Mouse (Mus musculus) MEL (cell line): Measurements from ENCODE around the gene Bmp2k. TPM values are rescaled to one million over a fixed set of nuclear protein-coding genes. Genes with fewer than 3 reads are reported as not detected.

Experiments
- DNase-seq: peaks from one replicate; pipeline ENCODE4 v3.0.0; 2011; ENCODE audit warnings: low read depth, low spot score
- H3K27ac ChIP-seq: 2 replicates; pipeline ENCODE4 v1.5.1; 2012; ENCODE audit warnings: low read depth, mild to moderate bottlenecking, control low read depth, low read length, moderate library complexity; ENCODE audit not compliant: control insufficient read depth
- H3K27me3 ChIP-seq, 2 experiments: fragments of 150-350 bp in 1 of 2; sonication (generic) in 1 of 2; 2 replicates each; pipeline ENCODE4 v1.6.1; 2012; ENCODE audit warnings: low read length in 2 of 2, mild to moderate bottlenecking in 2 of 2, improper control_type of control experiment in 1 of 2, moderate library complexity in 1 of 2; ENCODE audit not compliant: insufficient read depth in 2 of 2, control insufficient read depth in 1 of 2
- H3K36me3 ChIP-seq, 2 experiments: 2 replicates each; pipeline ENCODE4 v1.6.1; 2012 to 2014; ENCODE audit warnings: low read length in 2 of 2, improper control_type of control experiment in 1 of 2, inconsistent platforms in 1 of 2, mild to moderate bottlenecking in 1 of 2; ENCODE audit not compliant: insufficient read depth in 2 of 2, control insufficient read depth in 1 of 2
- H3K4me1 ChIP-seq, 2 experiments: fragments of 150-350 bp in 1 of 2; sonication (generic) in 1 of 2; 2 replicates each; pipeline ENCODE4 v1.6.1; 2012; ENCODE audit warnings: low read length in 2 of 2, improper control_type of control experiment in 1 of 2, mild to moderate bottlenecking in 1 of 2; ENCODE audit not compliant: insufficient read depth in 2 of 2, control insufficient read depth in 1 of 2
- H3K4me3 ChIP-seq, 2 experiments: fragments of 150-350 bp in 1 of 2; sonication (generic) in 1 of 2; 2 replicates each; pipeline ENCODE4 v1.5.1; 2012; ENCODE audit warnings: low read depth in 2 of 2, low read length in 2 of 2, mild to moderate bottlenecking in 2 of 2, moderate library complexity in 2 of 2, control low read depth in 1 of 2, improper control_type of control experiment in 1 of 2; ENCODE audit not compliant: control insufficient read depth in 1 of 2, insufficient read depth in 1 of 2
- H3K79me2 ChIP-seq: 2 replicates; pipeline ENCODE4 v1.6.1; 2012; ENCODE audit warnings: mild to moderate bottlenecking, low read length, moderate library complexity; ENCODE audit not compliant: control insufficient read depth, poor library complexity, insufficient read depth
- H3K9ac ChIP-seq: 2 replicates; pipeline ENCODE4 v1.6.1; 2012; ENCODE audit warnings: low read depth, mild to moderate bottlenecking, control low read depth, low read length, moderate library complexity; ENCODE audit not compliant: control insufficient read depth, poor library complexity, severe bottlenecking
- H3K9me3 ChIP-seq: fragments of 150-350 bp; sonication (generic); replicated peaks from 2 replicates; pipeline ENCODE4 v1.6.1; 2012; ENCODE audit warnings: mild to moderate bottlenecking, low read length, improper control_type of control experiment, moderate library complexity; ENCODE audit not compliant: insufficient read depth
- BHLHE40 ChIP-seq: IDR thresholded peaks from 2 replicates; pipeline ENCODE4 v1.6.1; 2012; ENCODE audit warnings: low read depth, mild to moderate bottlenecking, inconsistent platforms, low read length, improper control_type of control experiment, borderline replicate concordance
- CHD1 ChIP-seq: IDR thresholded peaks from 2 replicates; pipeline ENCODE4 v1.6.1; 2012; ENCODE audit warnings: low read depth, mild to moderate bottlenecking, inconsistent platforms, low read length, improper control_type of control experiment
- CTCF ChIP-seq, 3 experiments: IDR thresholded peaks in 2 of 3; conservative IDR thresholded peaks in 1 of 3; 2 replicates each; pipeline ENCODE4 v1.5.1; 2011 to 2012; ENCODE audit warnings: low read length in 3 of 3, low read depth in 2 of 3, mild to moderate bottlenecking in 2 of 3, improper control_type of control experiment in 1 of 3, inconsistent platforms in 1 of 3, mixed read lengths in 1 of 3, moderate library complexity in 1 of 3; ENCODE audit not compliant: control insufficient read depth in 1 of 3, insufficient read depth in 1 of 3, poor library complexity in 1 of 3, severe bottlenecking in 1 of 3
- E2F4 ChIP-seq: IDR thresholded peaks from 2 replicates; pipeline ENCODE4 v1.6.1; 2011; ENCODE audit warnings: low read depth, low read length, improper control_type of control experiment, borderline replicate concordance
- ELF1 ChIP-seq: IDR thresholded peaks from 2 replicates; pipeline ENCODE4 v1.6.1; 2014; ENCODE audit warnings: low read depth, mild to moderate bottlenecking, inconsistent platforms, low read length, improper control_type of control experiment, moderate library complexity
- EP300 ChIP-seq, 2 experiments: IDR thresholded peaks; 2 replicates each; pipeline ENCODE4 v1.6.1; 2011; ENCODE audit warnings: improper control_type of control experiment in 2 of 2, low read length in 2 of 2, low read depth in 1 of 2, mild to moderate bottlenecking in 1 of 2
- ETS1 ChIP-seq: IDR thresholded peaks from 2 replicates; pipeline ENCODE4 v1.6.1; 2012; ENCODE audit warnings: low read depth, mild to moderate bottlenecking, inconsistent platforms, low read length, improper control_type of control experiment, moderate library complexity
- HCFC1 ChIP-seq: IDR thresholded peaks from 2 replicates; pipeline ENCODE4 v1.6.1; 2012; ENCODE audit warnings: low read depth, mild to moderate bottlenecking, inconsistent platforms, low read length, improper control_type of control experiment, moderate library complexity
- JUND ChIP-seq: IDR thresholded peaks from 2 replicates; pipeline ENCODE4 v1.6.1; 2011; ENCODE audit warnings: low read depth, mild to moderate bottlenecking, improper control_type of control experiment, low read length
- MAX ChIP-seq: IDR thresholded peaks from 2 replicates; pipeline ENCODE4 v1.6.1; 2011; ENCODE audit warnings: low read length, improper control_type of control experiment
- MEF2A ChIP-seq: IDR thresholded peaks from 2 replicates; pipeline ENCODE4 v1.6.1; 2014; ENCODE audit warnings: low read depth, mild to moderate bottlenecking, inconsistent platforms, low read length, improper control_type of control experiment; ENCODE audit not compliant: poor library complexity, insufficient replicate concordance, severe bottlenecking; ENCODE audit errors: extremely low read depth
- MXI1 ChIP-seq: IDR thresholded peaks from 2 replicates; pipeline ENCODE4 v1.6.1; 2011; ENCODE audit warnings: mild to moderate bottlenecking, low read depth, low read length, improper control_type of control experiment
- MYB ChIP-seq: IDR thresholded peaks from 2 replicates; pipeline ENCODE4 v1.6.1; 2011; ENCODE audit warnings: mild to moderate bottlenecking, low read depth, low read length, improper control_type of control experiment
- MYC ChIP-seq: IDR thresholded peaks from 2 replicates; pipeline ENCODE4 v1.6.1; 2011; ENCODE audit warnings: low read depth, mild to moderate bottlenecking, low read length, improper control_type of control experiment, moderate library complexity
- NELFE ChIP-seq: IDR thresholded peaks from 2 replicates; pipeline ENCODE4 v1.6.1; 2011; ENCODE audit warnings: low read depth, low read length, improper control_type of control experiment
- NRF1 ChIP-seq: IDR thresholded peaks from 2 replicates; pipeline ENCODE4 v1.6.1; 2014; ENCODE audit warnings: low read depth, mild to moderate bottlenecking, inconsistent platforms, low read length, improper control_type of control experiment, moderate library complexity; ENCODE audit not compliant: poor library complexity, insufficient read depth, severe bottlenecking
- POLR2A ChIP-seq, 2 experiments: IDR thresholded peaks; 2 replicates each; pipeline ENCODE4 v1.6.1; 2011 to 2012; ENCODE audit warnings: low read length in 2 of 2, mild to moderate bottlenecking in 2 of 2, control low read depth in 1 of 2, improper control_type of control experiment in 1 of 2, low read depth in 1 of 2, moderate library complexity in 1 of 2; ENCODE audit not compliant: control insufficient read depth in 1 of 2, insufficient read depth in 1 of 2, poor library complexity in 1 of 2
- SIN3A ChIP-seq: IDR thresholded peaks from 2 replicates; pipeline ENCODE4 v1.6.1; 2012; ENCODE audit warnings: low read length, improper control_type of control experiment, inconsistent platforms
- TCF12 ChIP-seq: IDR thresholded peaks from 2 replicates; pipeline ENCODE4 v1.6.1; 2014; ENCODE audit warnings: low read depth, mild to moderate bottlenecking, inconsistent platforms, low read length, improper control_type of control experiment, moderate library complexity
- UBTF ChIP-seq: IDR thresholded peaks from 2 replicates; pipeline ENCODE4 v1.6.1; 2012; ENCODE audit warnings: low read depth, mild to moderate bottlenecking, inconsistent platforms, low read length, improper control_type of control experiment, moderate library complexity, borderline replicate concordance; ENCODE audit not compliant: insufficient read depth
- USF1 ChIP-seq: IDR thresholded peaks from 2 replicates; pipeline ENCODE4 v1.6.1; 2014; ENCODE audit warnings: low read depth, mild to moderate bottlenecking, inconsistent platforms, low read length, improper control_type of control experiment, moderate library complexity
- USF2 ChIP-seq, 2 experiments: IDR thresholded peaks; 2 replicates each; pipeline ENCODE4 v1.6.1; 2011 to 2012; ENCODE audit warnings: improper control_type of control experiment in 2 of 2, low read length in 2 of 2, borderline replicate concordance in 1 of 2, inconsistent platforms in 1 of 2, low read depth in 1 of 2, mild to moderate bottlenecking in 1 of 2; ENCODE audit not compliant: insufficient read depth in 1 of 2
- ZC3H11A ChIP-seq: IDR thresholded peaks from 2 replicates; pipeline ENCODE4 v1.6.1; 2012; ENCODE audit warnings: low read depth, mild to moderate bottlenecking, inconsistent platforms, low read length, improper control_type of control experiment
- ZMIZ1 ChIP-seq: IDR thresholded peaks from 2 replicates; pipeline ENCODE4 v1.6.1; 2012; ENCODE audit warnings: low read depth, mild to moderate bottlenecking, inconsistent platforms, low read length, improper control_type of control experiment, moderate library complexity
- polyA plus RNA-seq, 2 experiments: library from polyadenylated mRNA; stranded (reverse) in 1 of 2; unstranded in 1 of 2; fragments of >175 nt in 1 of 2; fragments of >200 nt in 1 of 2; gene quantifications; 2 replicates each; pipeline versions ENCODE4 v1.2.1 to v1.2.4; 2012; ENCODE audit warnings: low replicate concordance in 2 of 2, low read depth in 1 of 2; ENCODE audit not compliant: insufficient read length in 2 of 2, insufficient read depth in 1 of 2, missing spikeins in 1 of 2
- total RNA-seq: library from RNA; depleted of rRNA; stranded (reverse); fragments of 300-350 nt; gene quantifications from 2 replicates; pipeline ENCODE4 v1.2.3, GENCODE M21; 2012; rRNA removed

Gene Bmp2k
- total RNA-seq, result 10.8 and 11.2 TPM in 2 replicates
- 10 to 100 TPM in 1 of 2 experiments, not detected in 1; 16.3 TPM for polyA plus RNA-seq

DNA sequence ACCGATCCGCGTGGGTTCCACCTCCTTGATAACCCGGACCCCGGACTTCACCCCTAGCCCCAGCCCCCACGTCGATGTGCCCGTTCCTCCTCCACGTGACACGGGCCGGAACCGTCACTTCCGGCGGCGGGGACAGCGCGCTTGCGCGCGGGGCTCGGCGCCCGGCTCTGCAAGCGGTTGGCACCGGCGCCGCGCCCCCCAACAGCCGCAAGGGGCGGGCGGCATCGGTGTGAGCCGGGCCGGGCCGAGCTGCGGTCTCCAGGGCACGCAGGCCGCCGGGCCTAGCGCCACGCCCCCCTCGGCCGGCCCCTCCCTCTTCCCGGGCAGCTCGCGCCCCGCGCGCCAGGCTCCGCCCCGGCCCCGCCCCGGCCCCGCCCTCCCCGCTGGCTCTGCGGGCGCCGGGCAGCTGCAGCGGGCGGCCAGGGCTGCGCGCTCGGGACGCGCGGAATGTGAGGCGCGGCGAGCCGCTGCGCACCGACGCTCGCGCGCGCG is at the start of gene Bmp2k:
Bmp2k (plus strand) TSS at position 380 of the 492 bp plus-strand sequence.
- TF ChIP-seq ELF1, result peak; percentile 46
- TF ChIP-seq E2F4, result no peak
- TF ChIP-seq NELFE, result peak; percentile 45
- TF ChIP-seq MAX, result peak; percentile 90
- TF ChIP-seq NRF1, result peak; percentile 76
- no peak for TF ChIP-seq ZMIZ1
- TF ChIP-seq BHLHE40, result peak; percentile 82; the same call in 1 of the 2 replicates
- TF ChIP-seq ETS1, result peak; percentile 41; the same call in 1 of the 2 replicates
- no peak for TF ChIP-seq TCF12
- no peak for TF ChIP-seq CTCF (IDR thresholded peaks at IDR 0.05 in 2 of 3, conservative IDR thresholded peaks at IDR 0.05 in 1 of 3; ENCODE audit: control insufficient read depth in 1 of 3, insufficient read depth in 1 of 3, low read depth in 2 of 3, low read length in 3 of 3, poor library complexity in 1 of 3, severe bottlenecking in 1 of 3)
- TF ChIP-seq MXI1, result peak; percentile 85
- TF ChIP-seq USF2 (IDR thresholded peaks at IDR 0.05; ENCODE audit: borderline replicate concordance in 1 of 2, insufficient read depth in 1 of 2, low read depth in 1 of 2, low read length in 2 of 2), result peak in 1 of 2 experiments; percentile 81; a peak in 2 of 4 replicates
- no peak for TF ChIP-seq CHD1
- peak; percentile 70 for TF ChIP-seq SIN3A
- TF ChIP-seq UBTF, result no peak
- peak; percentile 38 to 72; a peak in 2 of 4 replicates for TF ChIP-seq POLR2A (IDR thresholded peaks at IDR 0.05; ENCODE audit: control insufficient read depth in 1 of 2, insufficient read depth in 1 of 2, low read depth in 1 of 2, low read length in 2 of 2, poor library complexity in 1 of 2)
- no peak for TF ChIP-seq ZC3H11A
- TF ChIP-seq EP300 (IDR thresholded peaks at IDR 0.05; ENCODE audit: low read depth in 1 of 2, low read length in 2 of 2), result peak in 1 of 2 experiments; percentile 20; a peak in 1 of 4 replicates
- no peak for TF ChIP-seq MEF2A
- peak; percentile 97 for TF ChIP-seq USF1
- TF ChIP-seq MYB, result 0 out of 2 replicates have a peak, but pooled peaks have one; percentile 44
- TF ChIP-seq MYC, result no peak; the same call in 1 of the 2 replicates
- no peak for TF ChIP-seq JUND
- TF ChIP-seq HCFC1, result peak; percentile 76
- TF ChIP-seq, all 39 proteins: peak for 14
- peak; percentile 90 for DNase-seq
- Histone ChIP-seq H3K27ac (peak within 1 kb of the TSS; percentile 90), H3K27me3 (no peaks in the 10 kb centered on the region), H3K79me2 (peaks cover 52% of the 10 kb centered on the region), H3K4me3 (peak within 1 kb of the TSS; percentile 90 to 94), H3K9me3 (no peaks in the 10 kb centered on the region), H3K9ac (peak within 1 kb of the TSS; percentile 98), H3K4me1 (peaks cover 5 to 38% of the 10 kb centered on the region in 2 experiments; a peak in 3 of 4 replicates), H3K36me3 (peaks cover 0 to 35% of the 10 kb centered on the region in 2 experiments; a peak in 2 of 4 replicates)
